Mouse (Mus musculus): ENCODE data around the gene Mansc4. TPM values are rescaled to one million over a fixed set of nuclear protein-coding genes. Genes with fewer than 3 reads are reported as not detected.

Mansc4 gene
- total and polyA plus RNA-seq, 2 experiments from 2014 or later: 1.4 to 1.7 TPM

DNA sequence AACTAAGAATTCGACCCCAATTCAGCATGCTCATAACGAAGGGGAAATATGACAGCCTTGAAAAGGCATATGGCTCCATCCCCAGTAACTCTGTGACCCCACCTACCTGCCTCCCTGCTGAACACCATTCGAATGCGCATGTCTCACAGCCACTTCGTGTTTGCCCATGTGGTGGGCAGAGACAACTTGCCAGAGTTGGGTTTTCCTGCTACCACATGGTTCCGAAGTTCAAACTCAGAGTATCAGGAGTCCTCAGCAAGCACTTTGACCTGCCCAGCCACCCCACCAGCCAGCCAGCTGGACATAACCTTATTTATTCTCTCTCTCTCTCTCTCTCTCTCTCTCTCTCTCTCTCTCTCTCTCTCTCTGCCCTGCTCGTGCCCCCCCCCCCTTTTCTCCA is 904 bp upstream of the Mansc4 start:
- no peak overlapping the region for H3K4me3 ChIP-seq (ENCODE audit: low read length)
- peaks cover 10% of the 10 kb centered on the region; the same call in 1 of the 2 replicates for H3K4me1 ChIP-seq (ENCODE audit: insufficient read depth, low read length)
- no peak for TF ChIP-seq CTCF (IDR thresholded peaks at IDR 0.05; ENCODE audit: low read depth)
- no peak overlapping the region for H3K4me2 ChIP-seq (ENCODE audit: low read depth, low read length)
- H3K36me3 ChIP-seq (ENCODE audit: insufficient read depth, low read length): no peaks in the 10 kb centered on the region
- no peak overlapping the region for H3K9ac ChIP-seq (replicated peaks; ENCODE audit: low read length)
- ATAC-seq: no peak
- WGBS: 59% methylated on average over 6 of the region's 7 CpGs
- DNase-seq (ENCODE audit: low spot score): no peak
- H3K27ac ChIP-seq: no peak overlapping the region
- H3K9me3 ChIP-seq (ENCODE audit: low read length): no peaks in the 10 kb centered on the region
- no peaks in the 10 kb centered on the region for H3K27me3 ChIP-seq (ENCODE audit: insufficient read depth, low read length)

DNA sequence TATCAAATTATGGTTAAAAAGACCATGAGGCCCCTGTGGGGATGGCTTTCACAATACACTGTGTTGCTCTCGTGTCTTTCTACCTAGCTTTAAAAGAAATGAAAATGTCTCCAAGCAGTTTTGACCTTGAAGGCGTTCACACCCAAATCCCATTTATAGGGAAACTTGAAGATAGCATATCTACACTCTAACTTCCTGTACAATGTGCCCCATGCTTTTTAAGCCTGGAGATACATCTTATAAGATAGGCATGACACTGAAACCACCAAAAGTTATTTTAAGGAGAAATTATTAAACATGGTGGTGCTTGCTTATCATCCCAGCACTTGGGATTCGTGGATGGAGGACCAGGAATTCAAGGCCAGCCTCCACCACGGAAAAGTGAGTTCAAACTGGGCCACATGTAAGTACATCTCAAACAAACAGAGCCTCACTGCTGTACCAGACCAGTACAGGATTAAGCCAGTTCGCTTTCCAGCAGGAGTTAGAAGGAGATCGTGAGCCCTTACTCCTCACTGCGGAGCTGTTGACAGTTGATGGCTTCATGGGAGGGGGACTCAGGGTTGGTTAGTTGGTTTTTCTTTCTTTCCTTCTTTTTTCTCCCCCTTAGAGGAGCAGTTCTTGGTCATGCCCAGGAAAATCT is 1.3 kb downstream of the Mansc4 start:
- Histone ChIP-seq H3K9me3 (ENCODE audit: low read length) (no peaks in the 10 kb centered on the region), H3K36me3 (ENCODE audit: insufficient read depth, low read length) (no peaks in the 10 kb centered on the region), H3K4me2 (ENCODE audit: low read depth, low read length) (no peak overlapping the region), H3K9ac (replicated peaks; ENCODE audit: low read length) (no peak overlapping the region), H3K27ac (no peak overlapping the region), H3K4me3 (ENCODE audit: low read length) (no peak overlapping the region), H3K4me1 (ENCODE audit: insufficient read depth, low read length) (peaks cover 5% of the 10 kb centered on the region; the same call in 1 of the 2 replicates), H3K27me3 (ENCODE audit: insufficient read depth, low read length) (no peaks in the 10 kb centered on the region)
- 67% methylated on average over 7 of the region's 7 CpGs for WGBS
- TF ChIP-seq CTCF (IDR thresholded peaks at IDR 0.05; ENCODE audit: low read depth): no peak
- no peak for DNase-seq (ENCODE audit: low spot score)
- ATAC-seq: no peak

DNA sequence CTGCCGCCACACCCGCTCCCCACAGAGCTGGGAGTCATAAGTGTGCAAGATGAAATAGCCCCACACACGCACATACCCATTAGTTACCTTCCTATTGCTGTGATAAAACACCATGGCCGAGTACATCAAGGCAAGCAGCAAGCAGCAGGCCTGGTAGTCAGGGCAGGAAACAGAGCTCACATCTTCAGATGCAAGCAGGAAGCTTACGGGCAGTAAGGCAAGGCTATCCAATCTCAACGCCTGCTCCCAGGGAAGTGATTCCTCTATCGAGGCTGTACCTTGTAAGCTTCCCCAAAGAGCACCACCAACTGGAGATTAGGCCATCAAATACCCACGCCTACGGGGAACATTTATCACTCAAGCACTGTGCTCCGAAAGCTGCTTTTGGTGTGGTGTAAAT is 6.9 kb downstream of the Mansc4 start:
- no peaks in the 10 kb centered on the region for H3K9me3 ChIP-seq (ENCODE audit: low read length)
- 94% methylated on average over 10 of the region's 10 CpGs for WGBS
- DNase-seq (ENCODE audit: low spot score) (no peak), ATAC-seq (no peak)
- H3K4me2 ChIP-seq (ENCODE audit: low read depth, low read length): no peak overlapping the region
- H3K36me3 ChIP-seq (ENCODE audit: insufficient read depth, low read length): 0 out of 2 replicates have a peak, but pooled peaks cover 4% of the 10 kb centered on the region
- H3K4me1 ChIP-seq (ENCODE audit: insufficient read depth, low read length): no peaks in the 10 kb centered on the region
- no peak overlapping the region for H3K4me3 ChIP-seq (ENCODE audit: low read length)
- no peak overlapping the region for H3K9ac ChIP-seq (replicated peaks; ENCODE audit: low read length)
- H3K27me3 ChIP-seq (ENCODE audit: insufficient read depth, low read length): no peaks in the 10 kb centered on the region
- no peak for TF ChIP-seq CTCF (IDR thresholded peaks at IDR 0.05; ENCODE audit: low read depth)
- H3K27ac ChIP-seq: no peak overlapping the region

DNA sequence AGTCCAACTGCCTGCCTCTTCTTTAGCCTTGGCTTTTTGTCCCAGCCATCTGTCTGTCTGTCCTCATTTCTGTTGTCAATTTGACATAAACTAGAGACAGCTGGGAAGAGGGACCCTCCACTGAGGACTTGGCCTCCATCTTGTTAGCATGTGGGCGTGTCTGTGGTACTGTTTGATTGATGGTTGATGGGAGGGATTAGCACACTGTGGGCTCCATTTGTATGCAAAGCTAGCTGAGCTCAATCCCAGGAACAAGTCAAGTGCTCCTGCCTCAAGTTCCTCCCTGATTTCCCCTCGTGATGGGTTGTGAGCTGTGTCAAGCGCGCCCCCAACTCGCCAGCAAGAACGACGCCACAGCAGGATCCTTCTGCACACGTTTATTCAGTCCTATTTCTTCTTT is 10.0 kb downstream of the Mansc4 start:
- no peak overlapping the region for H3K4me2 ChIP-seq (ENCODE audit: low read depth, low read length)
- no peaks in the 10 kb centered on the region for H3K27me3 ChIP-seq (ENCODE audit: insufficient read depth, low read length)
- ATAC-seq: 0 out of 2 replicates have a peak, but pooled peaks have one; percentile 51
- TF ChIP-seq CTCF (IDR thresholded peaks at IDR 0.05; ENCODE audit: low read depth): no peak
- H3K4me1 ChIP-seq (ENCODE audit: insufficient read depth, low read length): no peaks in the 10 kb centered on the region
- no peak overlapping the region for H3K9ac ChIP-seq (replicated peaks; ENCODE audit: low read length)
- H3K4me3 ChIP-seq (ENCODE audit: low read length): no peak overlapping the region
- peaks cover 11% of the 10 kb centered on the region; the same call in 1 of the 2 replicates for H3K36me3 ChIP-seq (ENCODE audit: insufficient read depth, low read length)
- no peak for DNase-seq (ENCODE audit: low spot score)
- no peak overlapping the region for H3K27ac ChIP-seq
- no peaks in the 10 kb centered on the region for H3K9me3 ChIP-seq (ENCODE audit: low read length)
- 85% methylated on average over 8 of the region's 8 CpGs for WGBS

GRCm38 (mm10) chr6:147075808-147076387 is 10.9 kb downstream of the Mansc4 start:
- H3K9ac ChIP-seq (replicated peaks; ENCODE audit: low read length): no peak overlapping the region
- no peak overlapping the region for H3K27ac ChIP-seq
- ATAC-seq (peak; percentile 59; the same call in 1 of the 2 replicates), DNase-seq (ENCODE audit: low spot score) (no peak)
- WGBS: 25% methylated on average over 5 of the region's 5 CpGs
- H3K9me3 ChIP-seq (ENCODE audit: low read length): no peaks in the 10 kb centered on the region
- 0 out of 2 replicates have a peak, but pooled peaks have one; percentile 3 for TF ChIP-seq CTCF (IDR thresholded peaks at IDR 0.05; ENCODE audit: low read depth)
- H3K4me2 ChIP-seq (ENCODE audit: low read depth, low read length): no peak overlapping the region
- H3K36me3 ChIP-seq (ENCODE audit: insufficient read depth, low read length): peaks cover 20% of the 10 kb centered on the region; the same call in 1 of the 2 replicates
- H3K4me1 ChIP-seq (ENCODE audit: insufficient read depth, low read length): no peaks in the 10 kb centered on the region
- H3K4me3 ChIP-seq (ENCODE audit: low read length): no peak overlapping the region
- H3K27me3 ChIP-seq (ENCODE audit: insufficient read depth, low read length): no peaks in the 10 kb centered on the region

DNA sequence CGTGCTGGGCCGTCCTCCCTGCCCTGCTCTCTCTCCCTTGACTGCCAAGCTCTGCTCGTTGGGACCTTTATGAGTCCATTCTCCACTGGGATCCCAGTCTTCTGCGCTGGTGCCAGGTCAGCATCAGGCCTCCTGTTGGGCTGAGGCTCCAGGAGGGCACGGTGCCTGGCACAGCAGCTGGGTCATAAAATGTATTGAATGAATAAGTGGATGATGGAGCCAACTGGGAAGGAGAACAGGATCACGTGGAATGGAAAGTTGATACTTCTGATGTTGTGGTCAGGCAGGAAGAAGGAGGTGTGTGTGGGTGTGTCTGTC is 21.9 kb downstream of the Mansc4 start:
- ATAC-seq: no peak
- H3K4me3 ChIP-seq (ENCODE audit: low read length): no peak overlapping the region
- no peak overlapping the region for H3K4me2 ChIP-seq (ENCODE audit: low read depth, low read length)
- H3K9ac ChIP-seq (replicated peaks; ENCODE audit: low read length): no peak overlapping the region
- no peaks in the 10 kb centered on the region for H3K9me3 ChIP-seq (ENCODE audit: low read length)
- DNase-seq (ENCODE audit: low spot score): no peak
- no peaks in the 10 kb centered on the region for H3K4me1 ChIP-seq (ENCODE audit: insufficient read depth, low read length)
- TF ChIP-seq CTCF (IDR thresholded peaks at IDR 0.05; ENCODE audit: low read depth): no peak
- no peak overlapping the region for H3K27ac ChIP-seq
- 87% methylated on average over 6 of the region's 6 CpGs for WGBS
- peaks cover 18% of the 10 kb centered on the region for H3K36me3 ChIP-seq (ENCODE audit: insufficient read depth, low read length)
- no peaks in the 10 kb centered on the region for H3K27me3 ChIP-seq (ENCODE audit: insufficient read depth, low read length)
